Mouse (Mus musculus) neural tube, embryonic 14.5 days (tissue): ENCODE measurements around the gene Vps33b. TPM values are rescaled to one million over a fixed set of nuclear protein-coding genes. Genes with fewer than 3 reads are reported as not detected.
A peak's percentile ranks its signal among the peaks of the same experiment; 100 is the strongest.

Source experiments
- ATAC-seq: fragments of 200-750 bp; cut with Nextera tagmentation; 2 replicates; pipeline ENCODE4 v1.8.0; 2017; ENCODE audit warnings: low read depth, mild to moderate bottlenecking, moderate TSS enrichment, moderate library complexity
- H3K27ac ChIP-seq: fragments of 300-500 bp; sonication (generic); 2 replicates; pipeline ENCODE4 v1.5.1; 2014; ENCODE audit warnings: low read depth, mild to moderate bottlenecking, control low read depth, low read length, moderate library complexity, mixed read lengths
- H3K27me3 ChIP-seq: fragments of 300-500 bp; sonication (generic); 2 replicates; pipeline ENCODE4 v1.6.1; 2014; ENCODE audit warnings: low read length; ENCODE audit not compliant: control insufficient read depth, insufficient read depth
- H3K36me3 ChIP-seq: fragments of 300-500 bp; sonication (generic); 2 replicates; pipeline ENCODE4 v1.6.1; 2014; ENCODE audit warnings: low read length, mixed read lengths; ENCODE audit not compliant: control insufficient read depth, insufficient read depth
- H3K4me1 ChIP-seq: fragments of 300-500 bp; sonication (generic); 2 replicates; pipeline ENCODE4 v1.6.1; 2014; ENCODE audit warnings: low read length; ENCODE audit not compliant: control insufficient read depth, insufficient read depth
- H3K4me2 ChIP-seq: fragments of 300-500 bp; sonication (generic); 2 replicates; pipeline ENCODE4 v1.6.1; 2014; ENCODE audit warnings: mild to moderate bottlenecking, low read depth, low read length, control low read depth
- H3K4me3 ChIP-seq: fragments of 300-500 bp; sonication (generic); 2 replicates; pipeline ENCODE4 v1.5.1; 2014; ENCODE audit warnings: low read depth, low read length, control low read depth, mixed read lengths
- H3K9ac ChIP-seq: fragments of 300-500 bp; sonication (generic); replicated peaks from 2 replicates; pipeline ENCODE4 v1.6.1; 2014; ENCODE audit warnings: low read depth, mild to moderate bottlenecking, control low read depth, low read length, mixed read lengths
- H3K9me3 ChIP-seq: fragments of 300-500 bp; sonication (generic); 2 replicates; pipeline ENCODE4 v1.6.1; 2016; ENCODE audit warnings: low read length; ENCODE audit not compliant: control insufficient read depth
- WGBS: fragments of 180-500 bp; shearing (Covaris S2); extraction: QIAGEN DNeasy Blood & Tissue Kit; methylation state at CpG from one replicate; pipeline ENCODE4 v1.1.7; 2014; 5-methylcytosine and 5-hydroxymethylcytosine counted together
- polyA plus RNA-seq: library from polyadenylated mRNA; unstranded; fragments of >200 nt; fragmentation: Nextera tagmentation; extraction: Ambion mirVana; gene quantifications from 2 replicates; pipeline ENCODE4 v1.2.1, GENCODE M21; 2014

The Vps33b gene
- polyA plus RNA-seq, 1 experiment from 2014 or later: 34.9 TPM

GRCm38 (mm10) chr7:80260625-80261371 is 8.7 kb upstream of the Vps33b start, which contains the start of gene Ngrn:
Ngrn (plus strand) TSS chr7:80261215.
- peak; percentile 91 for ATAC-seq
- H3K4me3 ChIP-seq: peak within 1 kb of the TSS; percentile 68
- H3K27me3 ChIP-seq: peaks cover 4% of the 10 kb centered on the region; the same call in 1 of the 2 replicates
- H3K9ac ChIP-seq: peak within 1 kb of the TSS; percentile 69
- peak within 1 kb of the TSS; percentile 69 for H3K27ac ChIP-seq
- 28% methylated on average over 40 of the region's 40 CpGs for WGBS
- no peaks in the 10 kb centered on the region for H3K9me3 ChIP-seq
- peaks cover 15% of the 10 kb centered on the region for H3K36me3 ChIP-seq
- peaks cover 6% of the 10 kb centered on the region for H3K4me1 ChIP-seq
- peak within 1 kb of the TSS; percentile 65 for H3K4me2 ChIP-seq

GRCm38 (mm10) chr7:80261372-80261990 is 8.0 kb upstream of the Vps33b start:
- H3K4me2 ChIP-seq: peak overlapping the region; percentile 65
- H3K9ac ChIP-seq: peak overlapping the region; percentile 69
- H3K27me3 ChIP-seq: peaks cover 4% of the 10 kb centered on the region; the same call in 1 of the 2 replicates
- H3K4me3 ChIP-seq: peak overlapping the region; percentile 68
- WGBS: 2% methylated on average over 32 of the region's 32 CpGs
- peaks cover 6% of the 10 kb centered on the region for H3K4me1 ChIP-seq
- H3K36me3 ChIP-seq: peaks cover 22% of the 10 kb centered on the region
- no peaks in the 10 kb centered on the region for H3K9me3 ChIP-seq
- H3K27ac ChIP-seq: peak overlapping the region; percentile 69
- ATAC-seq: peak; percentile 80

- Histone ChIP-seq H3K27me3 (no peaks in the 10 kb centered on the region), H3K9ac (no peak overlapping the region), H3K4me3 (no peak overlapping the region), H3K4me2 (no peak overlapping the region), H3K27ac (no peak overlapping the region), H3K9me3 (no peaks in the 10 kb centered on the region), H3K36me3 (peaks cover 27% of the 10 kb centered on the region), H3K4me1 (peaks cover 12% of the 10 kb centered on the region)
- WGBS: 95% methylated on average over 12 of the region's 12 CpGs
- ATAC-seq: no peak
Measured at GRCm38 (mm10) chr7:80264606-80265005, 4.8 kb upstream of the Vps33b start.

GRCm38 (mm10) chr7:80267764-80268163 is 1.7 kb upstream of the Vps33b start:
- Histone ChIP-seq H3K27me3 (no peaks in the 10 kb centered on the region), H3K4me2 (no peak overlapping the region), H3K36me3 (peaks cover 32% of the 10 kb centered on the region), H3K27ac (no peak overlapping the region), H3K9me3 (no peaks in the 10 kb centered on the region), H3K4me3 (no peak overlapping the region), H3K4me1 (peaks cover 16% of the 10 kb centered on the region), H3K9ac (no peak overlapping the region)
- ATAC-seq: no peak
- 92% methylated on average over 1 of the region's 1 CpGs for WGBS

GRCm38 (mm10) chr7:80269751-80270255 is 354 bp downstream of the Vps33b start:
- H3K27ac ChIP-seq: peak overlapping the region; percentile 70
- H3K4me1 ChIP-seq: peaks cover 16% of the 10 kb centered on the region
- H3K9me3 ChIP-seq: 0 out of 2 replicates have a peak, but pooled peaks cover 4% of the 10 kb centered on the region
- peaks cover 35% of the 10 kb centered on the region for H3K36me3 ChIP-seq
- H3K4me3 ChIP-seq: peak overlapping the region; percentile 78
- under 1% methylated on average over 23 of the region's 23 CpGs for WGBS
- peak overlapping the region; percentile 67 for H3K4me2 ChIP-seq
- H3K9ac ChIP-seq: peak overlapping the region; percentile 76
- H3K27me3 ChIP-seq: no peaks in the 10 kb centered on the region
- ATAC-seq: no peak; the same call in 1 of the 2 replicates

- Histone ChIP-seq H3K4me2 (no peak overlapping the region), H3K36me3 (peaks cover 48% of the 10 kb centered on the region), H3K4me3 (no peak overlapping the region), H3K4me1 (peaks cover 16% of the 10 kb centered on the region), H3K27ac (no peak overlapping the region), H3K9me3 (0 out of 2 replicates have a peak, but pooled peaks cover 4% of the 10 kb centered on the region), H3K9ac (no peak overlapping the region), H3K27me3 (no peaks in the 10 kb centered on the region)
- ATAC-seq: no peak
- 97% methylated on average over 2 of the region's 2 CpGs for WGBS
Measured at GRCm38 (mm10) chr7:80273456-80273855, 4.0 kb downstream of the Vps33b start.

GRCm38 (mm10) chr7:80276374-80276773 is 6.9 kb downstream of the Vps33b start:
- 94% methylated on average over 4 of the region's 4 CpGs for WGBS
- no peak overlapping the region for H3K4me2 ChIP-seq
- H3K9ac ChIP-seq: no peak overlapping the region
- peaks cover 52% of the 10 kb centered on the region for H3K36me3 ChIP-seq
- ATAC-seq: no peak
- H3K9me3 ChIP-seq: 0 out of 2 replicates have a peak, but pooled peaks cover 4% of the 10 kb centered on the region
- no peak overlapping the region for H3K27ac ChIP-seq
- H3K4me1 ChIP-seq: no peaks in the 10 kb centered on the region
- no peaks in the 10 kb centered on the region for H3K27me3 ChIP-seq
- no peak overlapping the region for H3K4me3 ChIP-seq

- no peaks in the 10 kb centered on the region for H3K9me3 ChIP-seq
- no peak overlapping the region for H3K27ac ChIP-seq
- H3K4me2 ChIP-seq: no peak overlapping the region
- H3K4me1 ChIP-seq: no peaks in the 10 kb centered on the region
- no peak overlapping the region for H3K4me3 ChIP-seq
- WGBS: 87% methylated on average over 10 of the region's 10 CpGs
- H3K9ac ChIP-seq: no peak overlapping the region
- H3K36me3 ChIP-seq: peaks cover 51% of the 10 kb centered on the region
- ATAC-seq: no peak
- H3K27me3 ChIP-seq: no peaks in the 10 kb centered on the region
Measured at GRCm38 (mm10) chr7:80280032-80280431, 10.6 kb downstream of the Vps33b start.

- no peaks in the 10 kb centered on the region for H3K9me3 ChIP-seq
- no peak overlapping the region for H3K9ac ChIP-seq
- H3K4me3 ChIP-seq: no peak overlapping the region
- WGBS: 97% methylated on average over 2 of the region's 2 CpGs
- peaks cover 50% of the 10 kb centered on the region for H3K36me3 ChIP-seq
- no peaks in the 10 kb centered on the region for H3K4me1 ChIP-seq
- H3K27ac ChIP-seq: no peak overlapping the region
- no peak overlapping the region for H3K4me2 ChIP-seq
- no peak for ATAC-seq
- no peaks in the 10 kb centered on the region for H3K27me3 ChIP-seq
Measured at GRCm38 (mm10) chr7:80280998-80281397, 11.5 kb downstream of the Vps33b start.
